Mouse (Mus musculus) cortical plate, adult 2 months (tissue): ENCODE data around the gene Scd4.

Experiments
- CTCF ChIP-seq: fragments of 200-500 bp; IDR thresholded peaks from 2 replicates; pipeline ENCODE4 v1.5.1; 2011; ENCODE audit warnings: mild to moderate bottlenecking, control low read depth, low read length; ENCODE audit not compliant: insufficient read depth; ENCODE audit errors: extremely low read depth
- POLR2A ChIP-seq: fragments of 200-500 bp; IDR thresholded peaks from 2 replicates; pipeline ENCODE4 v1.6.1; 2011; ENCODE audit warnings: mild to moderate bottlenecking, low read length, control low read depth; ENCODE audit not compliant: insufficient read depth; ENCODE audit errors: extremely low read depth

- TF ChIP-seq POLR2A (no peak), CTCF (no peak)
Observed at GRCm38 (mm10) chr19:44365733-44366132, 32.8 kb downstream of the Scd4 start.
